Mouse (Mus musculus): ENCODE results near the gene Fgfr3. TPM values are rescaled to one million over a fixed set of nuclear protein-coding genes. Genes with fewer than 3 reads are reported as not detected.

Fgfr3 gene
- polyA plus RNA-seq, 1 experiment from 2014 or later: 9.8 TPM

GRCm38 (mm10) chr5:33706350-33706629 lies 15.2 kb upstream of the Fgfr3 start:
- Histone ChIP-seq H3K27me3 (replicated peaks; ENCODE audit: control insufficient read depth, insufficient read depth, low read length) (no peaks in the 10 kb centered on the region), H3K4me2 (ENCODE audit: low read depth, low read length) (no peak overlapping the region), H3K4me1 (ENCODE audit: control insufficient read depth, insufficient read depth, low read length) (peaks cover 18% of the 10 kb centered on the region), H3K4me3 (ENCODE audit: low read length) (no peak overlapping the region), H3K9me3 (ENCODE audit: control insufficient read depth, low read length) (no peaks in the 10 kb centered on the region), H3K27ac (ENCODE audit: low read length) (no peak overlapping the region), H3K9ac (ENCODE audit: low read depth, low read length) (0 out of 2 replicates have a peak overlapping the region, but pooled peaks have one; percentile 4), H3K36me3 (ENCODE audit: control insufficient read depth, insufficient read depth, low read length) (no peaks in the 10 kb centered on the region)
- ATAC-seq: 0 out of 2 replicates have a peak, but pooled peaks have one; percentile 24
- WGBS: 94% methylated on average over 1 of the region's 1 CpGs

DNA sequence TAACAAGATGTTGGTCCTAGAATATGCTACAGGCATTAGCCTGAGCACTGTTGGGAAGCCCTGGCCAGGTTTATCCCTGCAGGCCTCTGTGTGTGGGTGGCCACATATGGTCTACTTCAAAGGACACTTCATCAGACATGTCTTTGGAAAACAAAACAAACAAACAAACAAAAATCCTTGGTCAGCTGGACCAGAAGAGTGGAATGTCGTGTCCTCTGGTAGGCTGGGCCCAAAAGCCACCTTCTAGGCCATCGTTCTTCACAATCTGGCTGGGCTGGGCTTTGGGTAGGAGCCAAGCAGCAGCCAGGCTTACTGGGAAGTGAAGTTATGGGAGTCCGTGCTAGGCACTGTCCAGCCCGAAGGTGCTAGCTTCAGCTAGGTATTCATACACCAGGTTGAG lies 14.3 kb upstream of the Fgfr3 start:
- WGBS: 58% methylated on average over 4 of the region's 4 CpGs
- no peak for ATAC-seq
- Histone ChIP-seq H3K4me1 (ENCODE audit: control insufficient read depth, insufficient read depth, low read length) (peaks cover 18% of the 10 kb centered on the region), H3K36me3 (ENCODE audit: control insufficient read depth, insufficient read depth, low read length) (no peaks in the 10 kb centered on the region), H3K4me2 (ENCODE audit: low read depth, low read length) (no peak overlapping the region), H3K9me3 (ENCODE audit: control insufficient read depth, low read length) (no peaks in the 10 kb centered on the region), H3K9ac (ENCODE audit: low read depth, low read length) (no peak overlapping the region), H3K27ac (ENCODE audit: low read length) (no peak overlapping the region), H3K27me3 (replicated peaks; ENCODE audit: control insufficient read depth, insufficient read depth, low read length) (no peaks in the 10 kb centered on the region), H3K4me3 (ENCODE audit: low read length) (no peak overlapping the region)

DNA sequence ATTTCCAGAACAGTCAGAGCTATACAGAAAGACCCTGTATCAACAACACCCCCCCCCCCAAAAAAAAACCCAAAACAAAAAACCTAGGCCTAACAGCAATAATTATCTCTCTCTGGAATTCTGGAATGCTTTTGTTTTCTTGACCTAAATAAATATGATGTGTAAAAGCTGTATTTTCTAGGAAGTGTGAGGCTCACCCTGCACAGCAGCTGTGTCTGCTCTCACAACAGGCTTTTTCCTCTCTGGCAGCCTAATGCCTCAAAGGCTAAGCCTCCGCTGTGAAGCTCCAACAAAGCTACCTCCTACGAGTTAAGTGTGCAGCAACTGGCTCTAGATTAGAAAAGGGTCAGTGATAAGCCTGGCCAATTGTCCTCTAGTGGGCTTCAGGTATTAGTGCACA lies 12.4 kb upstream of the Fgfr3 start:
- Histone ChIP-seq H3K4me1 (ENCODE audit: control insufficient read depth, insufficient read depth, low read length) (peaks cover 18% of the 10 kb centered on the region), H3K9me3 (ENCODE audit: control insufficient read depth, low read length) (no peaks in the 10 kb centered on the region), H3K36me3 (ENCODE audit: control insufficient read depth, insufficient read depth, low read length) (no peaks in the 10 kb centered on the region), H3K4me2 (ENCODE audit: low read depth, low read length) (no peak overlapping the region), H3K27me3 (replicated peaks; ENCODE audit: control insufficient read depth, insufficient read depth, low read length) (no peaks in the 10 kb centered on the region), H3K9ac (ENCODE audit: low read depth, low read length) (no peak overlapping the region), H3K4me3 (ENCODE audit: low read length) (no peak overlapping the region), H3K27ac (ENCODE audit: low read length) (no peak overlapping the region)
- WGBS: 39% methylated on average over 2 of the region's 2 CpGs
- no peak for ATAC-seq

- 69% methylated on average over 2 of the region's 2 CpGs for WGBS
Observed at GRCm38 (mm10) chr5:33712550-33712949, 8.9 kb upstream of the Fgfr3 start.

DNA sequence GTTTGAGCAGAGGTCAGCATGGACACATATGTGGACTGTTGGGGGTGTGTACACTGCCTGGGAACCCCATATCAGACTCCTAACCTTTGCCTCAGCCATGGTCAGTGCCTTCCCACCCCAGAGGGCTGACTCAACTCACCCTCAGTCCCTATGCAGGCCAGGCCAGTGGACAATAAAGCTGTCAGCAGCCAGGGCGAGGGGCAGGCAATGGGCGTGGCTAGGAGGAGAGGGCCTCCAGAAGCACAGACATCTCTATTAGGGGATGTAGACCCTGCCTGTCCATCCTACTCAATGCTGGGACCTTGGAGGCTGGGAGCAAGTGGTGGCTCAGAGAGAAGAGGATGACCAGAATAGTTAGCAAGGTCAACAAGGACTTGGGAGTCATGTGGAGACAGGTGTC lies 6.3 kb upstream of the Fgfr3 start:
- H3K9me3 ChIP-seq (ENCODE audit: control insufficient read depth, low read length): no peaks in the 10 kb centered on the region
- 41% methylated on average over 2 of the region's 2 CpGs for WGBS
- ATAC-seq: no peak
- H3K4me2 ChIP-seq (ENCODE audit: low read depth, low read length): no peak overlapping the region
- H3K27ac ChIP-seq (ENCODE audit: low read length): no peak overlapping the region
- peaks cover 2% of the 10 kb centered on the region; the same call in 1 of the 2 replicates for H3K4me1 ChIP-seq (ENCODE audit: control insufficient read depth, insufficient read depth, low read length)
- H3K27me3 ChIP-seq (replicated peaks; ENCODE audit: control insufficient read depth, insufficient read depth, low read length): no peaks in the 10 kb centered on the region
- no peaks in the 10 kb centered on the region for H3K36me3 ChIP-seq (ENCODE audit: control insufficient read depth, insufficient read depth, low read length)
- no peak overlapping the region for H3K9ac ChIP-seq (ENCODE audit: low read depth, low read length)
- no peak overlapping the region for H3K4me3 ChIP-seq (ENCODE audit: low read length)

More at GRCm38 (mm10) chr5:33712550-33712949, 8.9 kb upstream of the Fgfr3 start:
- no peaks in the 10 kb centered on the region for H3K36me3 ChIP-seq (ENCODE audit: control insufficient read depth, insufficient read depth, low read length)
- H3K4me1 ChIP-seq (ENCODE audit: control insufficient read depth, insufficient read depth, low read length): peaks cover under 1% of the 10 kb centered on the region; the same call in 1 of the 2 replicates
- no peak for ATAC-seq
- H3K9ac ChIP-seq (ENCODE audit: low read depth, low read length): no peak overlapping the region
- no peaks in the 10 kb centered on the region for H3K9me3 ChIP-seq (ENCODE audit: control insufficient read depth, low read length)
- H3K4me2 ChIP-seq (ENCODE audit: low read depth, low read length): no peak overlapping the region
- H3K27me3 ChIP-seq (replicated peaks; ENCODE audit: control insufficient read depth, insufficient read depth, low read length): no peaks in the 10 kb centered on the region
- H3K4me3 ChIP-seq (ENCODE audit: low read length): no peak overlapping the region
- no peak overlapping the region for H3K27ac ChIP-seq (ENCODE audit: low read length)

- no peak overlapping the region for H3K9ac ChIP-seq (ENCODE audit: low read depth, low read length)
- H3K4me2 ChIP-seq (ENCODE audit: low read depth, low read length): no peak overlapping the region
- peaks cover 15% of the 10 kb centered on the region for H3K4me1 ChIP-seq (ENCODE audit: control insufficient read depth, insufficient read depth, low read length)
- ATAC-seq: peak; percentile 38
- H3K27me3 ChIP-seq (replicated peaks; ENCODE audit: control insufficient read depth, insufficient read depth, low read length): no peaks in the 10 kb centered on the region
- no peaks in the 10 kb centered on the region for H3K9me3 ChIP-seq (ENCODE audit: control insufficient read depth, low read length)
- no peak overlapping the region for H3K27ac ChIP-seq (ENCODE audit: low read length)
- H3K36me3 ChIP-seq (ENCODE audit: control insufficient read depth, insufficient read depth, low read length): no peaks in the 10 kb centered on the region
- H3K4me3 ChIP-seq (ENCODE audit: low read length): no peak overlapping the region
- 73% methylated on average over 6 of the region's 6 CpGs for WGBS
Observed at GRCm38 (mm10) chr5:33716467-33716866, 5.0 kb upstream of the Fgfr3 start.

GRCm38 (mm10) chr5:33718460-33718859 lies 3.0 kb upstream of the Fgfr3 start:
- Histone ChIP-seq H3K4me1 (ENCODE audit: control insufficient read depth, insufficient read depth, low read length) (peaks cover 22% of the 10 kb centered on the region), H3K36me3 (ENCODE audit: control insufficient read depth, insufficient read depth, low read length) (no peaks in the 10 kb centered on the region), H3K4me3 (ENCODE audit: low read length) (no peak overlapping the region), H3K9me3 (ENCODE audit: control insufficient read depth, low read length) (no peaks in the 10 kb centered on the region), H3K4me2 (ENCODE audit: low read depth, low read length) (no peak overlapping the region), H3K27ac (ENCODE audit: low read length) (no peak overlapping the region), H3K27me3 (replicated peaks; ENCODE audit: control insufficient read depth, insufficient read depth, low read length) (no peaks in the 10 kb centered on the region), H3K9ac (ENCODE audit: low read depth, low read length) (no peak overlapping the region)
- ATAC-seq: no peak
- WGBS: 77% methylated on average over 5 of the region's 5 CpGs

DNA sequence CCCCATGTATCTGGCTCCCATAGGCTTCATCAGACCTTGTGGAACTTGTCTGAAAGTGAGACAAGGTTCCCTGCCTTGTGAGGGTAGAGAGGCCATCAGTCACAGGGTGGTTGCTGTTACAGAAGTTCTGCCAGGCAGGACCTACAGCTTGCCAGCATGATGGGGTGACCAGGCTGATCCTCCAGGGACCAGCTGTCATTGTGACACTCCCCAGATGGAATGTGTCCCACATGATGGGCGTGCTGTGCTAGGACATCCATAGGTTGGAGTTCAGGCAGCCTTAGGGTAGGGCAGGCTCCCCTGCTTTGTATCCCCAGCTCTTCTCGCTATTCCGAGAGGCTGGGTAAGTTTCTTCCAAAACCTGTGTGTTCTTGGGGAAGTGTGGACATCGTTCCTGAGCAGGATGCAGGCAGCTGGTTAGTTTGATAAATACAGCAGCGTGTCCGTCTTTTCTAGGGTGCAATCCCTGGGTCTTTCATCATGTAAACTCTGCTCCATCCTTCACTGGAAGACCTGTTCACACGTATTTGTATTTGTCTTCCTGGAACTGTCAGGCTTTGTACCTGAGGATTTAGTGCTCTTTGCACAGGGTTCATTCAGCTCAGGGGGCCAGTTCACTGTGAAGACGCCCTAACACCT lies 503 bp upstream of the Fgfr3 start:
- ATAC-seq: no peak
- Histone ChIP-seq H3K9ac (ENCODE audit: low read depth, low read length) (peak overlapping the region; percentile 85), H3K4me3 (ENCODE audit: low read length) (peak overlapping the region; percentile 61), H3K36me3 (ENCODE audit: control insufficient read depth, insufficient read depth, low read length) (no peaks in the 10 kb centered on the region), H3K9me3 (ENCODE audit: control insufficient read depth, low read length) (no peaks in the 10 kb centered on the region), H3K4me2 (ENCODE audit: low read depth, low read length) (peak overlapping the region; percentile 99), H3K4me1 (ENCODE audit: control insufficient read depth, insufficient read depth, low read length) (peaks cover 37% of the 10 kb centered on the region), H3K27me3 (replicated peaks; ENCODE audit: control insufficient read depth, insufficient read depth, low read length) (0 out of 2 replicates have a peak, but pooled peaks cover 5% of the 10 kb centered on the region), H3K27ac (ENCODE audit: low read length) (peak overlapping the region; percentile 51)
- WGBS: 8% methylated on average over 8 of the region's 8 CpGs

DNA sequence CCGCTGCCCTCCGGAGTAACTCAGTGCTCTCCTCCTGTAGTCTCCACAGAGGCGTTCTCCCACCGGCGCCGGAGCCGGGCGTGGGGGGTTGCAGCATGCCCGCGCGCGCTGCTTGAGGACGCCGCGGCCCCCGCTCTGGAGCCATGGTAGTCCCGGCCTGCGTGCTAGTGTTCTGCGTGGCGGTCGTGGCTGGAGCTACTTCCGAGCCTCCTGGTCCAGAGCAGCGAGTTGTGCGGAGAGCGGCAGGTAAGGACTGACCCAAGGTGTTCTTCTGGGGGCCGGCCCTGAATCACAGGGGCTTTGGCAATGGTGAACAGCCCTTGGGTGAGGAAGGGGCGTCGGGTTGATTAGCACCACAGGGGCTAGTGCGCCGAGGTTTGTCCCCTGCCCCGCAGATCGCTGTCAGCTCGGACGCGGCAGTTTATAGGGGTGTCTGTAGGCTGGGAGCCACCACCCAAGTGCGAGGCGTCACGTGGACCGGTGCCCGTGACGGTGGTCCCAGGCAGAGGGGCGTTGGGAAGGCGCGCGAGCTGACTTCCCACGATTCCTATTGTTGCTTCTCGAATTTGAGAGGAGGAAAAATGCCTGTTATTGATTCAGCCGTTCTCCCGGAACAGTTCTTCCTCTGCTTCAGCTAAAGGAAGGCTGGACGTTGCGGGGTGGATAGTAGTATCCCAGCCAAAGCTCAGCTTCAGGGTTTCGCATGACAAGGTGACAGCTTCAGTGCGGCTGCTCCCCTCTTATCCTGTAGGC lies 968 bp downstream of the Fgfr3 start:
- no peaks in the 10 kb centered on the region for H3K36me3 ChIP-seq (ENCODE audit: control insufficient read depth, insufficient read depth, low read length)
- no peak for ATAC-seq
- 0 out of 2 replicates have a peak, but pooled peaks cover 5% of the 10 kb centered on the region for H3K27me3 ChIP-seq (replicated peaks; ENCODE audit: control insufficient read depth, insufficient read depth, low read length)
- H3K9me3 ChIP-seq (ENCODE audit: control insufficient read depth, low read length): no peaks in the 10 kb centered on the region
- H3K27ac ChIP-seq (ENCODE audit: low read length): peak overlapping the region; percentile 89
- H3K4me1 ChIP-seq (ENCODE audit: control insufficient read depth, insufficient read depth, low read length): peaks cover 37% of the 10 kb centered on the region
- peak overlapping the region; percentile 85 for H3K9ac ChIP-seq (ENCODE audit: low read depth, low read length)
- WGBS: under 1% methylated on average over 53 of the region's 53 CpGs
- peak overlapping the region; percentile 99 for H3K4me2 ChIP-seq (ENCODE audit: low read depth, low read length)
- peak overlapping the region; percentile 61 for H3K4me3 ChIP-seq (ENCODE audit: low read length)
